Mouse (Mus musculus): ENCODE measurements at regions not wholly inside any gene's neighbourhood (a gene's known extent, or its start where the extent isn't known, plus 50 kb on each side); places are given as distances from the start of the nearest gene placed in this dataset.

- DNase-seq (ENCODE audit: low read depth, low spot score): no peak
- Histone ChIP-seq H3K27me3 (ENCODE audit: control insufficient read depth in 1 of 2, insufficient read depth in 2 of 2, low read length in 2 of 2) (no peaks in the 10 kb centered on the region), H3K27ac (ENCODE audit: control insufficient read depth, low read depth, low read length) (no peak overlapping the region), H3K4me3 (ENCODE audit: control insufficient read depth in 1 of 2, insufficient read depth in 1 of 2, low read depth in 2 of 2, low read length in 2 of 2) (no peak overlapping the region), H3K9ac (ENCODE audit: control insufficient read depth, low read depth, low read length, poor library complexity, severe bottlenecking) (no peak overlapping the region), H3K36me3 (ENCODE audit: control insufficient read depth in 1 of 2, insufficient read depth in 2 of 2, low read length in 2 of 2) (no peaks in the 10 kb centered on the region), H3K4me1 (ENCODE audit: control insufficient read depth in 1 of 2, insufficient read depth in 2 of 2, low read length in 2 of 2) (no peaks in the 10 kb centered on the region), H3K9me3 (replicated peaks; ENCODE audit: insufficient read depth, low read length) (no peaks in the 10 kb centered on the region), H3K79me2 (ENCODE audit: control insufficient read depth, insufficient read depth, low read length, poor library complexity) (no peaks in the 10 kb centered on the region)
- TF ChIP-seq POLR2AphosphoS5 (IDR thresholded peaks at IDR 0.05; ENCODE audit: borderline replicate concordance, low read depth, low read length) (no peak), NELFE (IDR thresholded peaks at IDR 0.05; ENCODE audit: low read depth, low read length) (no peak)
These were observed 79.1 kb upstream of the Ednra start for GRCm38 (mm10) chr8:77803147-77803903.

- H3K36me3 ChIP-seq (ENCODE audit: control insufficient read depth in 1 of 2, insufficient read depth in 2 of 2, low read length in 2 of 2): no peaks in the 10 kb centered on the region
- H3K9ac ChIP-seq (ENCODE audit: control insufficient read depth, low read depth, low read length, poor library complexity, severe bottlenecking): no peak overlapping the region
- DNase-seq (ENCODE audit: low read depth, low spot score): no peak
- H3K27me3 ChIP-seq (ENCODE audit: control insufficient read depth in 1 of 2, insufficient read depth in 2 of 2, low read length in 2 of 2): no peaks in the 10 kb centered on the region
- no peak for TF ChIP-seq MXI1 (IDR thresholded peaks at IDR 0.05; ENCODE audit: low read depth, low read length)
- TF ChIP-seq HCFC1 (IDR thresholded peaks at IDR 0.05; ENCODE audit: low read depth, low read length): no peak
- TF ChIP-seq CHD1 (IDR thresholded peaks at IDR 0.05; ENCODE audit: low read depth, low read length): no peak
- no peaks in the 10 kb centered on the region for H3K79me2 ChIP-seq (ENCODE audit: control insufficient read depth, insufficient read depth, low read length, poor library complexity)
- H3K27ac ChIP-seq (ENCODE audit: control insufficient read depth, low read depth, low read length): no peak overlapping the region
- no peaks in the 10 kb centered on the region for H3K4me1 ChIP-seq (ENCODE audit: control insufficient read depth in 1 of 2, insufficient read depth in 2 of 2, low read length in 2 of 2)
- no peaks in the 10 kb centered on the region for H3K9me3 ChIP-seq (replicated peaks; ENCODE audit: insufficient read depth, low read length)
- no peak overlapping the region for H3K4me3 ChIP-seq (ENCODE audit: control insufficient read depth in 1 of 2, insufficient read depth in 1 of 2, low read depth in 2 of 2, low read length in 2 of 2)
These were observed 80.3 kb upstream of the Ednra start for GRCm38 (mm10) chr8:77804536-77804935.

- no peaks in the 10 kb centered on the region for H3K4me1 ChIP-seq (ENCODE audit: control insufficient read depth in 1 of 2, insufficient read depth in 2 of 2, low read length in 2 of 2)
- H3K27ac ChIP-seq (ENCODE audit: control insufficient read depth, low read depth, low read length): no peak overlapping the region
- no peaks in the 10 kb centered on the region for H3K9me3 ChIP-seq (replicated peaks; ENCODE audit: insufficient read depth, low read length)
- H3K79me2 ChIP-seq (ENCODE audit: control insufficient read depth, insufficient read depth, low read length, poor library complexity): no peaks in the 10 kb centered on the region
- H3K27me3 ChIP-seq (ENCODE audit: control insufficient read depth in 1 of 2, insufficient read depth in 2 of 2, low read length in 2 of 2): no peaks in the 10 kb centered on the region
- no peak for DNase-seq (ENCODE audit: low read depth, low spot score)
- H3K9ac ChIP-seq (ENCODE audit: control insufficient read depth, low read depth, low read length, poor library complexity, severe bottlenecking): no peak overlapping the region
- TF ChIP-seq ETS1 (IDR thresholded peaks at IDR 0.05; ENCODE audit: low read depth, low read length) (no peak), USF1 (IDR thresholded peaks at IDR 0.05; ENCODE audit: low read depth, low read length) (no peak), E2F4 (IDR thresholded peaks at IDR 0.05; ENCODE audit: borderline replicate concordance, low read depth, low read length) (no peak), ELF1 (IDR thresholded peaks at IDR 0.05; ENCODE audit: low read depth, low read length) (no peak), HCFC1 (IDR thresholded peaks at IDR 0.05; ENCODE audit: low read depth, low read length) (no peak), JUND (IDR thresholded peaks at IDR 0.05; ENCODE audit: low read depth, low read length) (no peak), CTCF (IDR thresholded peaks at IDR 0.05 in 2 of 3, conservative IDR thresholded peaks at IDR 0.05 in 1 of 3; ENCODE audit: control insufficient read depth in 1 of 3, insufficient read depth in 1 of 3, low read depth in 2 of 3, low read length in 3 of 3, poor library complexity in 1 of 3, severe bottlenecking in 1 of 3) (no peak), POLR2AphosphoS2 (IDR thresholded peaks at IDR 0.05; ENCODE audit: low read length) (no peak), KAT2A (conservative IDR thresholded peaks at IDR 0.05; ENCODE audit: low read depth, low read length) (no peak), RCOR1 (IDR thresholded peaks at IDR 0.05; ENCODE audit: low read depth, low read length) (no peak)
- H3K36me3 ChIP-seq (ENCODE audit: control insufficient read depth in 1 of 2, insufficient read depth in 2 of 2, low read length in 2 of 2): no peaks in the 10 kb centered on the region
- H3K4me3 ChIP-seq (ENCODE audit: control insufficient read depth in 1 of 2, insufficient read depth in 1 of 2, low read depth in 2 of 2, low read length in 2 of 2): no peak overlapping the region
These were observed 80.7 kb upstream of the Ednra start for GRCm38 (mm10) chr8:77804956-77805355.
